Mouse (Mus musculus): ENCODE measurements around the gene Ttc38. TPM values are rescaled to one million over a fixed set of nuclear protein-coding genes. Genes with fewer than 3 reads are reported as not detected.

The Ttc38 gene
- polyA plus RNA-seq, 1 experiment from 2014 or later = 6.0 TPM

DNA sequence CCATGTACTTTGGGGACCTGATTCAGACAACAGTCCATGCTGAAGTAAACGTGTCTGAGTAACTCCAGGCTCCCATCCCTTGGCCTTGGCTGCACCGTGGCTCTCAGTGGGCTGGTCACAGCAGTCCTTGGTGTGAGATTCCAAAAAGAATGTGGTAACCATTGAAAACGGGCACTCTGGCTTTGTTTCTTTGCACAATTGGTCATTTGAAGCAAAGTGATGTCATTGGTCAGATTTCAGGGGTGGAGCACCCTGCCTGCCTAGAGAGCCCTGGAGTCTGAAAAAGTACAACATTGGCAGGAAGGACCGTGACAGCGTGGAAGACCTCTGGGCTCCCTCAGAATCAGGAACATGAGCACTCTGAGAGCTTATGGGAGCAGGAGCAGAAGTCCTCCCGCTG is 67.3 kb downstream of the Ttc38 start:
- no peak overlapping the region for H3K9ac ChIP-seq
- WGBS = 59% methylated on average over 6 of the region's 6 CpGs
- H3K27ac ChIP-seq = no peak overlapping the region
- no peaks in the 10 kb centered on the region for H3K4me1 ChIP-seq
- peaks cover 41% of the 10 kb centered on the region for H3K36me3 ChIP-seq
- no peaks in the 10 kb centered on the region for H3K27me3 ChIP-seq
- no peak overlapping the region for H3K4me2 ChIP-seq
- no peak for ATAC-seq (ENCODE audit: borderline replicate concordance, extremely low read depth, low FRiP score, low TSS enrichment)
- no peak overlapping the region for H3K4me3 ChIP-seq
- H3K9me3 ChIP-seq = no peaks in the 10 kb centered on the region

DNA sequence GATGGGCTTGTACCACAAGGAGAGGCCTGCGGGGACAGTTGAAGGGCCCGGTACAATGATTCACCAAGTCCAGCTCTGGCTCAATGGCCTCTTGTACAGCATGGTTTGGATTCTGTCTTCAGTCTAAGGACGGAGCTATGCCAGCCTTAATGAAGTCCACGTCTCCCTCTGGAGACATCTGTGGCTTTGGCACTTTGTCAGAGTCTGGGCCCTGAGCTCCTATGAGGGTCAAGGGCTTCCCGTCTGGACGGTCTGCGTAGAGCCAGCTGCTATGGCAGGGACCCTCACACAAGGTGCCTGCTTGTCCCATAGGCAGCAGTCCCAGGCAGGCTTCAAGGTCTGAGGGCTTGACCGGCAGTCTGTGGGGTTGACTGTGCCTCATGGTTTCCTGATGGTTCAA is 68.2 kb downstream of the Ttc38 start:
- 65% methylated on average over 8 of the region's 8 CpGs for WGBS
- no peak for ATAC-seq (ENCODE audit: borderline replicate concordance, extremely low read depth, low FRiP score, low TSS enrichment)
- no peaks in the 10 kb centered on the region for H3K9me3 ChIP-seq
- H3K4me3 ChIP-seq = no peak overlapping the region
- peaks cover 32% of the 10 kb centered on the region for H3K36me3 ChIP-seq
- H3K9ac ChIP-seq = no peak overlapping the region
- no peaks in the 10 kb centered on the region for H3K27me3 ChIP-seq
- H3K4me2 ChIP-seq = no peak overlapping the region
- H3K4me1 ChIP-seq = no peaks in the 10 kb centered on the region
- H3K27ac ChIP-seq = no peak overlapping the region

DNA sequence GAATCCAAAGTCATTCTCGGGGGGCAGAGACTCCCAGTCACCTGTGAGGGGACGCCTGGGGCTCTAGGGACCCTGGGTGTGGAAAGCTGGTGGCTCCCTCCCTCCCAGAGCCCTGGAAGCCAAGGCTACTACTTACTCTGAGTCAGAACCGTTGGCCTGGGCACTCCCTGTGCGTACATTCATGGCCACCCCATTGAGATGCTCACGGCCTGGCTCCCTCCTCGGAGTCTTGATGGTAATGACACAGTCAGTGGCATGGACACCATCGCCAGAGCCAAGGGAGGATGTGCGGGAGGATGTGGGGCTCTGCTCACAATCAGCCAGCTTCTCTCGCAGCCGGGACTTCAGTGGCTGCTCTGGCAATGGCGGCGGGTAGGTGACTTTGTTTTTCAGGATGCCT is 68.7 kb downstream of the Ttc38 start:
- ATAC-seq (ENCODE audit: borderline replicate concordance, extremely low read depth, low FRiP score, low TSS enrichment) = no peak
- Histone ChIP-seq H3K9ac (no peak overlapping the region), H3K27ac (no peak overlapping the region), H3K4me2 (no peak overlapping the region), H3K4me3 (no peak overlapping the region), H3K36me3 (peaks cover 27% of the 10 kb centered on the region), H3K4me1 (no peaks in the 10 kb centered on the region), H3K27me3 (no peaks in the 10 kb centered on the region), H3K9me3 (no peaks in the 10 kb centered on the region)
- WGBS = 80% methylated on average over 12 of the region's 12 CpGs

DNA sequence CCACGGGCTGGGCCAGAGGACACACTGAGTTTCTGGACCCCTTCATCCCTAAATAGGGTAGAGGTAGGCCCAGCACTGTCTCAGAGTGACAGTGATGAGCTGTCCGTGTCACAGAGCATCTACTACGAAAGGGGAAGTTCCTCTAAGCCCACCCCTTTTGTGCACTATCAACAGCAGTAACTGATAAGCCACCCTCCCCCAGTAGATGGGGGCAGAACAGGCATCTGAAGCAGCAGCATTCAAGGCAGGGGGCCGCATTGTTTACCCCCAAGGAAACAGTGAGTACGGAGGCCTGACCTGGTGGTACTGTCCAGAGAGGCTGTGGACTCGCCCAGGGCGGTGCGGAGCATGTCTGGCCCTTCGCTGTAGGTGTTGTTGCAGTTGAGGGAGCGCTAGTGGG is 70.4 kb downstream of the Ttc38 start:
- Histone ChIP-seq H3K4me2 (no peak overlapping the region), H3K27ac (no peak overlapping the region), H3K27me3 (no peaks in the 10 kb centered on the region), H3K9ac (no peak overlapping the region), H3K4me3 (no peak overlapping the region), H3K36me3 (peaks cover 14% of the 10 kb centered on the region), H3K9me3 (no peaks in the 10 kb centered on the region), H3K4me1 (no peaks in the 10 kb centered on the region)
- ATAC-seq (ENCODE audit: borderline replicate concordance, extremely low read depth, low FRiP score, low TSS enrichment) = no peak
- WGBS = 59% methylated on average over 10 of the region's 10 CpGs

DNA sequence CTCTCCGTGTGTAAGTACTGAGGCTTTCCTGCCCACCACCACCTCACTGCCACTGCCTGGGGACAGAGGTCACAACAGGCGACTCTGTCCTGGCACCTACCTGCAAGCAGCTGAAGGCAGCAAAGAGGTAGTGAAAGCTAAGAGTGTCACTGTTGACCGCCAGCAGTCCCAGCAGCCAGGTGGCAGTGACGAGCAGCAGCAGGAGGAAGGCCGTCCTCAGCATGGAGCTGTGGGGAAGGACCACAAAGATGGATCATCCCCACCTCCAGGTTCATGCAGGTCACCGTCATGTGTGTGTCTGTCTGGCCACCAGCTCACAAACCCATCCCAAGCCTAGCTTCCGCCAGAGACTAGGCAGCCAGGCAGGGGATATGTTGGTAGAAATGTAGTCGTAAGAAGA is 71.7 kb downstream of the Ttc38 start:
- peaks cover 4% of the 10 kb centered on the region; the same call in 1 of the 2 replicates for H3K36me3 ChIP-seq
- no peaks in the 10 kb centered on the region for H3K9me3 ChIP-seq
- H3K4me3 ChIP-seq = no peak overlapping the region
- H3K4me1 ChIP-seq = no peaks in the 10 kb centered on the region
- no peak for ATAC-seq (ENCODE audit: borderline replicate concordance, extremely low read depth, low FRiP score, low TSS enrichment)
- no peak overlapping the region for H3K27ac ChIP-seq
- WGBS = 48% methylated on average over 8 of the region's 8 CpGs
- no peak overlapping the region for H3K9ac ChIP-seq
- H3K27me3 ChIP-seq = no peaks in the 10 kb centered on the region
- no peak overlapping the region for H3K4me2 ChIP-seq

Other genes with a start within 250 kb of the Ttc38 start
- gene Wnt7b, start 249.8 kb upstream of the Ttc38 start, polyA plus RNA-seq (2015; fragmentation: Nextera tagmentation; extraction: Ambion mirVana) = 56.5 and 57.6 TPM in 2 replicates
- 4.3 and 4.9 TPM in 2 replicates for gene Ppara, start 97.3 kb upstream of the Ttc38 start, polyA plus RNA-seq (2015; fragmentation: Nextera tagmentation; extraction: Ambion mirVana)
- 35.7 and 36.3 TPM in 2 replicates for gene Cdpf1, start 20.6 kb upstream of the Ttc38 start, polyA plus RNA-seq (2015; fragmentation: Nextera tagmentation; extraction: Ambion mirVana)
- gene Pkdrej, start 10.6 kb upstream of the Ttc38 start, polyA plus RNA-seq (2015; fragmentation: Nextera tagmentation; extraction: Ambion mirVana) = 0.11 and 0.15 TPM in 2 replicates
- 31.6 and 33.0 TPM in 2 replicates for gene Gtse1, start 27.4 kb downstream of the Ttc38 start, polyA plus RNA-seq (2015; fragmentation: Nextera tagmentation; extraction: Ambion mirVana)
- 35.4 and 40.5 TPM in 2 replicates for gene Trmu, start 47.0 kb downstream of the Ttc38 start, polyA plus RNA-seq (2015; fragmentation: Nextera tagmentation; extraction: Ambion mirVana)
- gene Celsr1, start 201.5 kb downstream of the Ttc38 start, polyA plus RNA-seq (2015; fragmentation: Nextera tagmentation; extraction: Ambion mirVana) = 4.3 and 4.8 TPM in 2 replicates
- 12.9 and 14.6 TPM in 2 replicates for gene Gramd4, start 225.4 kb downstream of the Ttc38 start, polyA plus RNA-seq (2015; fragmentation: Nextera tagmentation; extraction: Ambion mirVana)